Mouse (Mus musculus): ENCODE measurements around the gene Pi4k2a. TPM values are rescaled to one million over a fixed set of nuclear protein-coding genes. Genes with fewer than 3 reads are reported as not detected.

Pi4k2a gene
- polyA plus RNA-seq, 1 experiment from 2014 or later: 13.2 TPM

Other genes with a start within 250 kb of the Pi4k2a start
- gene Frat2, start 242.3 kb upstream of the Pi4k2a start, polyA plus RNA-seq (2014; fragmentation: Nextera tagmentation; extraction: Ambion mirVana): 7.2 and 8.6 TPM in 2 replicates
- 8.4 and 12.8 TPM in 2 replicates for gene Rrp12, start 194.3 kb upstream of the Pi4k2a start, polyA plus RNA-seq (2014; fragmentation: Nextera tagmentation; extraction: Ambion mirVana)
- gene Pgam1, start 178.5 kb upstream of the Pi4k2a start, polyA plus RNA-seq (2014; fragmentation: Nextera tagmentation; extraction: Ambion mirVana): 505 and 522 TPM in 2 replicates
- gene Exosc1, start 157.0 kb upstream of the Pi4k2a start, polyA plus RNA-seq (2014; fragmentation: Nextera tagmentation; extraction: Ambion mirVana): 69.0 and 76.2 TPM in 2 replicates
- 77.2 and 83.7 TPM in 2 replicates for gene Zdhhc16, start 157.0 kb upstream of the Pi4k2a start, polyA plus RNA-seq (2014; fragmentation: Nextera tagmentation; extraction: Ambion mirVana)
- gene Mms19, start 109.3 kb upstream of the Pi4k2a start, polyA plus RNA-seq (2014; fragmentation: Nextera tagmentation; extraction: Ambion mirVana): 30.8 and 35.9 TPM in 2 replicates
- gene Ubtd1, start 108.7 kb upstream of the Pi4k2a start, polyA plus RNA-seq (2014; fragmentation: Nextera tagmentation; extraction: Ambion mirVana): 5.4 and 6.7 TPM in 2 replicates
- gene Ankrd2, start 54.5 kb upstream of the Pi4k2a start, polyA plus RNA-seq (2014; fragmentation: Nextera tagmentation; extraction: Ambion mirVana): 0.47 TPM in 2 replicates
- gene Hoga1, start 44.9 kb upstream of the Pi4k2a start, polyA plus RNA-seq (2014; fragmentation: Nextera tagmentation; extraction: Ambion mirVana): 0.76 and 0.90 TPM in 2 replicates
- gene 4933411K16Rik, start 38.2 kb upstream of the Pi4k2a start, polyA plus RNA-seq (2014; fragmentation: Nextera tagmentation; extraction: Ambion mirVana): not detected in 2 replicates
- gene Morn4, start 4.1 kb upstream of the Pi4k2a start, polyA plus RNA-seq (2014; fragmentation: Nextera tagmentation; extraction: Ambion mirVana): 166 TPM in 2 replicates
- 9.5 and 13.0 TPM in 2 replicates for gene Avpi1, start 38.6 kb downstream of the Pi4k2a start, polyA plus RNA-seq (2014; fragmentation: Nextera tagmentation; extraction: Ambion mirVana)
- 2.2 and 3.1 TPM in 2 replicates for gene Marveld1, start 56.9 kb downstream of the Pi4k2a start, polyA plus RNA-seq (2014; fragmentation: Nextera tagmentation; extraction: Ambion mirVana)
- 19.5 and 28.0 TPM in 2 replicates for gene Zfyve27, start 73.5 kb downstream of the Pi4k2a start, polyA plus RNA-seq (2014; fragmentation: Nextera tagmentation; extraction: Ambion mirVana)
- gene Sfrp5, start 111.8 kb downstream of the Pi4k2a start, polyA plus RNA-seq (2014; fragmentation: Nextera tagmentation; extraction: Ambion mirVana): 0.78 and 0.81 TPM in 2 replicates
- gene Golga7b, start 157.1 kb downstream of the Pi4k2a start, polyA plus RNA-seq (2014; fragmentation: Nextera tagmentation; extraction: Ambion mirVana): 13.8 and 18.6 TPM in 2 replicates